Mouse (Mus musculus) stomach, embryonic 16.5 days (tissue): Measurements from ENCODE around the gene Cep97. TPM values are rescaled to one million over a fixed set of nuclear protein-coding genes. Genes with fewer than 3 reads are reported as not detected.
"Not testable (repeated sequence)": the region's sequence is repeated elsewhere in the genome, so short reads cannot be mapped to it uniquely, and the experiment has no call there.

Experiments
- ATAC-seq: fragments of 200-750 bp; cut with Nextera tagmentation; 2 replicates; pipeline ENCODE4 v1.8.0; 2017; ENCODE audit warnings: moderate number of reproducible peaks, moderate TSS enrichment; ENCODE audit not compliant: insufficient read depth, low FRiP score
- H3K27ac ChIP-seq: fragments of 300-500 bp; sonication (generic); 2 replicates; pipeline ENCODE4 v1.5.1; 2014; ENCODE audit warnings: low read length
- H3K27me3 ChIP-seq: fragments of 300-500 bp; sonication (generic); 2 replicates; pipeline ENCODE4 v1.6.1; 2014; ENCODE audit warnings: low read length, control low read depth, mixed read lengths; ENCODE audit not compliant: control insufficient read depth, insufficient read depth
- H3K36me3 ChIP-seq: fragments of 300-500 bp; sonication (generic); 2 replicates; pipeline ENCODE4 v1.6.1; 2014; ENCODE audit warnings: low read length; ENCODE audit not compliant: control insufficient read depth, insufficient read depth
- H3K4me1 ChIP-seq: fragments of 300-500 bp; sonication (generic); 2 replicates; pipeline ENCODE4 v1.6.1; 2014; ENCODE audit warnings: low read length, control low read depth, mixed read lengths; ENCODE audit not compliant: control insufficient read depth, insufficient read depth
- H3K4me2 ChIP-seq: fragments of 300-500 bp; sonication (generic); 2 replicates; pipeline ENCODE4 v1.6.1; 2014; ENCODE audit warnings: low read depth, low read length, mixed read lengths
- H3K4me3 ChIP-seq: fragments of 300-500 bp; sonication (generic); replicated peaks from 2 replicates; pipeline ENCODE4 v1.5.1; 2014; ENCODE audit warnings: mild to moderate bottlenecking, low read length
- H3K9ac ChIP-seq: fragments of 300-500 bp; sonication (generic); 2 replicates; pipeline ENCODE4 v1.6.1; 2014; ENCODE audit warnings: low read length
- H3K9me3 ChIP-seq: fragments of 300-500 bp; sonication (generic); replicated peaks from 2 replicates; pipeline ENCODE4 v1.6.1; 2016; ENCODE audit warnings: low read length, control low read depth; ENCODE audit not compliant: control insufficient read depth
- WGBS: fragments of 180-500 bp; shearing (Covaris S2); extraction: QIAGEN DNeasy Blood & Tissue Kit; methylation state at CpG from one replicate; pipeline ENCODE4 v1.1.7; 2014; 5-methylcytosine and 5-hydroxymethylcytosine counted together
- polyA plus RNA-seq: library from polyadenylated mRNA; unstranded; fragments of >200 nt; fragmentation: Nextera tagmentation; extraction: Ambion mirVana; gene quantifications from 2 replicates; pipeline ENCODE4 v1.2.1, GENCODE M21; 2015

The Cep97 gene
- polyA plus RNA-seq, 1 experiment from 2014 or later = 6.8 TPM

GRCm38 (mm10) chr16:55887814-55888583, 46.7 kb downstream of the Cep97 start:
- H3K27ac ChIP-seq = no peak overlapping the region
- no peaks in the 10 kb centered on the region for H3K27me3 ChIP-seq
- no peak overlapping the region for H3K9ac ChIP-seq
- ATAC-seq = no peak
- 56% methylated on average over 7 of the region's 7 CpGs for WGBS
- H3K9me3 ChIP-seq = no peaks in the 10 kb centered on the region
- no peak overlapping the region for H3K4me2 ChIP-seq
- H3K4me1 ChIP-seq = no peaks in the 10 kb centered on the region
- H3K4me3 ChIP-seq = no peak overlapping the region
- H3K36me3 ChIP-seq = no peaks in the 10 kb centered on the region

GRCm38 (mm10) chr16:55884246-55884645, 50.4 kb downstream of the Cep97 start:
- H3K4me3 ChIP-seq = no peak overlapping the region
- no peak overlapping the region for H3K27ac ChIP-seq
- H3K4me1 ChIP-seq = no peaks in the 10 kb centered on the region
- no peaks in the 10 kb centered on the region for H3K36me3 ChIP-seq
- no peak overlapping the region for H3K9ac ChIP-seq
- H3K4me2 ChIP-seq = no peak overlapping the region
- no peaks in the 10 kb centered on the region for H3K9me3 ChIP-seq
- WGBS = 81% methylated on average over 11 of the region's 11 CpGs
- no peaks in the 10 kb centered on the region for H3K27me3 ChIP-seq
- no peak for ATAC-seq

DNA sequence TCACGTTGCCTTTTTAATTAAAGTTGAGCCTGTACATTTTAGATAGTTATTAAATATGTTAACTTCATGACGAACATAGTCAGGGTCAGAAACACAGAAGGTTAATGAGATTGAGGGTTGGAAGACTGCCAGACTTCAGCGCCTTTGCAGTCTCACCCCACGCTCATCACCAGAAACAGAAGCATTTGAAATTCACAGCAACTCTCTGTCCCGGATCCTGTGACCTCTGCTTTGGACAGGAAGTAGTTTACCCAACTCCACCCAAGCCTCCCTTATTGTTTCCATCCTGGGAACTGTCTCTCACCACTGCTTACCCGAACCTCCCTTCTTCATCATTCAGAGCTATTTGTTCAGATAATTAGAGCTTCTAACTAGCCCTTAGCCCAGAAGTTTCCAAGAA, 58.6 kb downstream of the Cep97 start:
- ATAC-seq = no peak
- Histone ChIP-seq H3K27me3 (no peaks in the 10 kb centered on the region), H3K27ac (no peak overlapping the region), H3K9me3 (no peaks in the 10 kb centered on the region), H3K36me3 (no peaks in the 10 kb centered on the region), H3K4me2 (no peak overlapping the region), H3K9ac (no peak overlapping the region), H3K4me1 (no peaks in the 10 kb centered on the region), H3K4me3 (no peak overlapping the region)
- 52% methylated on average over 6 of the region's 6 CpGs for WGBS

GRCm38 (mm10) chr16:55863832-55864231, 70.8 kb downstream of the Cep97 start:
- no peaks in the 10 kb centered on the region for H3K36me3 ChIP-seq
- WGBS = 69% methylated on average over 4 of the region's 4 CpGs

GRCm38 (mm10) chr16:55863149-55863815, 71.4 kb downstream of the Cep97 start:
- no peaks in the 10 kb centered on the region for H3K9me3 ChIP-seq
- H3K27me3 ChIP-seq = no peaks in the 10 kb centered on the region
- no peak overlapping the region for H3K4me3 ChIP-seq
- no peaks in the 10 kb centered on the region for H3K4me1 ChIP-seq
- ATAC-seq = no peak
- WGBS = 23% methylated on average over 7 of the region's 7 CpGs
- no peak overlapping the region for H3K27ac ChIP-seq
- no peak overlapping the region for H3K4me2 ChIP-seq
- H3K9ac ChIP-seq = no peak overlapping the region
- no peaks in the 10 kb centered on the region for H3K36me3 ChIP-seq

More at GRCm38 (mm10) chr16:55863832-55864231, 70.8 kb downstream of the Cep97 start:
- H3K4me3 ChIP-seq = no peak overlapping the region
- no peak overlapping the region for H3K27ac ChIP-seq
- H3K9ac ChIP-seq = no peak overlapping the region
- ATAC-seq = no peak
- no peaks in the 10 kb centered on the region for H3K4me1 ChIP-seq
- no peaks in the 10 kb centered on the region for H3K9me3 ChIP-seq
- no peaks in the 10 kb centered on the region for H3K27me3 ChIP-seq
- no peak overlapping the region for H3K4me2 ChIP-seq

DNA sequence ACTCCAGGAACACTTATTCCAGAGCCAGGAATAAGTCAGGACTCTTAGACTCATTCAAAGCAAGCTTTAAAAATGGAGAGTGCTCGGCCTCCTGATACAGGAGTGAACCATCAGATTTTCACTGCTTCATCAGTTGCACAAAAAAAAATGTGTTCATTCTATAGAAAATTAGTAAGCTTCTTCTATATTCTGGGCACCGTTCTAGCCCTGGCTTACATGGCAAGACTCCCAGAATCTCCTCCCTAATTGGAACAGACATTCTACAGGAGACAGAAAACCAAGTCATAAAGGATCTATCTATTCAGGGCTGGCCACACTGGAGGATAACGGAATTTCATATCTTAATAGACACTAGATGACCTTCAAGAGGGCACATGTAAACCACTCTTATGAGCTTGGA, 73.6 kb downstream of the Cep97 start:
- 77% methylated on average over 3 of the region's 3 CpGs for WGBS
- H3K9ac ChIP-seq = no peak overlapping the region
- no peaks in the 10 kb centered on the region for H3K9me3 ChIP-seq
- H3K4me1 ChIP-seq = no peaks in the 10 kb centered on the region
- no peak overlapping the region for H3K27ac ChIP-seq
- H3K4me3 ChIP-seq = no peak overlapping the region
- no peak overlapping the region for H3K4me2 ChIP-seq
- ATAC-seq = no peak
- no peaks in the 10 kb centered on the region for H3K36me3 ChIP-seq
- H3K27me3 ChIP-seq = no peaks in the 10 kb centered on the region

GRCm38 (mm10) chr16:55859421-55859820, 75.2 kb downstream of the Cep97 start:
- ATAC-seq, H3K27ac ChIP-seq, H3K27me3 ChIP-seq, H3K4me1 ChIP-seq, H3K4me2 ChIP-seq, H3K9me3 ChIP-seq, H3K4me3 ChIP-seq, H3K36me3 ChIP-seq, H3K9ac ChIP-seq: not testable (repeated sequence)
- 89% methylated on average over 4 of the region's 4 CpGs for WGBS

- Histone ChIP-seq H3K36me3 (no peaks in the 10 kb centered on the region), H3K27me3 (no peaks in the 10 kb centered on the region), H3K27ac (no peak overlapping the region), H3K4me2 (no peak overlapping the region), H3K4me3 (no peak overlapping the region), H3K9me3 (no peaks in the 10 kb centered on the region), H3K4me1 (no peaks in the 10 kb centered on the region), H3K9ac (no peak overlapping the region)
- 66% methylated on average over 6 of the region's 6 CpGs for WGBS
- ATAC-seq = no peak
Measured at GRCm38 (mm10) chr16:55858465-55858864, 76.2 kb downstream of the Cep97 start.

GRCm38 (mm10) chr16:55852943-55853727, 81.5 kb downstream of the Cep97 start:
- no peak; the same call in 1 of the 2 replicates for ATAC-seq
- no peaks in the 10 kb centered on the region for H3K9me3 ChIP-seq
- H3K27me3 ChIP-seq = no peaks in the 10 kb centered on the region
- H3K4me1 ChIP-seq = no peaks in the 10 kb centered on the region
- no peak overlapping the region for H3K4me2 ChIP-seq
- no peaks in the 10 kb centered on the region for H3K36me3 ChIP-seq
- WGBS = 50% methylated on average over 19 of the region's 19 CpGs
- no peak overlapping the region for H3K4me3 ChIP-seq
- no peak overlapping the region for H3K27ac ChIP-seq
- no peak overlapping the region for H3K9ac ChIP-seq
